Mouse (Mus musculus) hindlimb bud, embryonic 11.5 days (tissue): Measurements from ENCODE around the gene Grm4.

ENCODE experiments used
- DNase-seq: peaks from one replicate; pipeline ENCODE4 v3.0.0-alpha.2; 2012; ENCODE audit warnings: low read depth, low spot score; ENCODE audit errors: extremely low spot score

The Grm4 gene

GRCm38 (mm10) chr17:27552215-27553201 lies 31.3 kb upstream of the Grm4 start:
- DNase-seq = no peak

DNA sequence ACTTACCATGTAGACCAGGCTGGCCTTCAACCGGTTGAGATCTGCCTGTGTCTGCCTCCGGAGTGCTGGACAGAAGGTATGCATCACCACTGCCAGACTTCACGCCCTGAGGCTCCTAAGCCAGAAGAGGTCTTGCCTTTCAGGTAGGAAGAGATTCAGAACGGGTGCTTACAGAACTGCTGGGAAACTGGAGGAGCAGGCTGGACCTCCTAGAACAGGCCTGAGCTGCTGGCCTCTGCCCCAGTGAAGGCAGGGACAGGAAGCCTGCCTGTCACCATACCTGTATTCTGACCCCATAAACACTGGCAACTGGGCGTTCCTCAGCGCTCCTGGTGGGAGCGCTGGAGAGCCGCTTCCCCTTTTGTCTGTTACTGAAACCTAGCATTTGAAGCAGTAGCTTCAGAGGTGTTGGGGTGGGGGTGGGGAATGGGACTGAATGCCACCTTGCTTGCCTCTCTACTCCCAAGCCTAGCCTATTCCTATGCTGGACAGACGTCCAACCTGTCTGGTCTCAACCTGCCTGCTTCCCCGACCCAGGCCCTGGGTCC lies 30.3 kb upstream of the Grm4 start:
- no peak for DNase-seq

DNA sequence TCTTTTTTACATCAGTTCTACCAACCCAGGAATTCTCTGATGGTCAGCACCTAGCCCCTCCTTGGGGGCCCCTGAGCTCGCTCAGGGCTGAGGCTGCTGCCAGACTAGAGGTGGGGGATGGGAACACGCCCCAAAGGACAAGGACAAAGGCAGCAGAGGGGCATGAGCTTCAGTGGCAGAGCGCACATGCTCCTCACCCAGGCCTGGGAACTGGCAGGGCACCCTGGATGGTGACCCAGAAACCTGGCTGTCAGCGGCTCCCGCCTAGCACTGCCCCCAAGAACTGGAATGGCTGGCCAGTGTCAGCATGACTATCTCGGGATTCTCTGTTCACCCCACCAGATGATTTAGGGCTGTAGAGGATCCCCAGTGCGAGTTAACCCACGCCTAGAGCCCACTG lies 28.0 kb upstream of the Grm4 start:
- no peak for DNase-seq

DNA sequence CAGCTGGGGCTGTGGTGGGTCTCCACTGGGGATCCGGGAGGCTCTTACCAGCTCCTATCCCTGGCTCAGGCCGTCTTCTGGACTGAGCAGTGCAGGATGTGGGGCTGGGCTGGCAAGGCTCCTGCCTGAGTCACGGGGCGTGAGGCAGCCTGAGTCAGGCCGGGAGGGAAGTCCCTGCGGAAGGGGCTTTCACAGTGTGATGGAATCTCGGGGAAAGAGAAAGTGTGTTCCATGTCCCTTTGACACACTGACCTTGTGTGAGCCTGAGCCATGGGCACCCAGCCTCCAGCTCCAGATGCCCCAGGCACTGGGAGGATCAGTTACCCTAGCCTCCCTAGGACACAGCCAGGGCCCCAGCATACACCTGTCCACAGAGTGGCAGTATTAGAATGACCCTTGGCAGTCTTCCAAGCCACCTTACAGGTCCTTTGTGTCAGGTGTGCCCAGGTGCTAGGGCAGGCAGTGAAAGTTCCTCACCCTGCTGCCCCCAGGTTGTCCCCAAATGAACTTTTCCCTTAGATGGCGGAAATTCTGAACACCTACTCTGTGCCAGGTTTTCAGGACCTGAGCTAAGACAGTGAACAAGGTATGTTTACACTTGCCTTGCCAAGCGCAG lies 26.2 kb upstream of the Grm4 start:
- no peak for DNase-seq

DNA sequence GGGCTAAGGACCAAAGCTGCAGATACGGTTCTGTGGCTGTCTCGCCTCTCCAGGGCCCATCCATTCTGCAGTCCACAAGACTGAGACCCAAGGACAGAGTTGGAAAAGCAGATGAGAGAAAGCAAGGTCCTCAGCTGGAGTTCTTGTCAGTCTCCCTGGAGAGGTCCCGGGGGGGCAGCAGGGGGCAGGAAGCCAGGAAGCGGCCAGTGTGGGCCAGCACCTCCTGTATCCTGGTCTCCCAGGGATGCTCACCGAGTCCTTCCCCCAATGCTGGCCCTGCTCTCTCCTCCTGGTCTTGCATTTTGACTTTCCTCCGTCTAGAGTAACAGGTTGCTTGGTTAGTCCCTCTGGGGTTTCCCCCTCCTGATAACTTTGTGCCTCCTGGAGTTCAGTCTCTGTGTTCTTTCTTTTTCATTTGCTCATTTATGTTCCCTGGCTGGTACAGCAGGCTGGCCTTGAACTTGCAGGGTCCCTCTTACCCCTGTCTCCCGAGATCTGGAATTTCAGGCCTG lies 25.4 kb upstream of the Grm4 start:
- no peak for DNase-seq

GRCm38 (mm10) chr17:27545991-27546390 lies 24.8 kb upstream of the Grm4 start:
- DNase-seq = no peak

GRCm38 (mm10) chr17:27544551-27544950 lies 23.3 kb upstream of the Grm4 start:
- DNase-seq = no peak

GRCm38 (mm10) chr17:27541984-27542383 lies 20.8 kb upstream of the Grm4 start:
- no peak for DNase-seq

GRCm38 (mm10) chr17:27541261-27541660 lies 20.1 kb upstream of the Grm4 start:
- no peak for DNase-seq

DNA sequence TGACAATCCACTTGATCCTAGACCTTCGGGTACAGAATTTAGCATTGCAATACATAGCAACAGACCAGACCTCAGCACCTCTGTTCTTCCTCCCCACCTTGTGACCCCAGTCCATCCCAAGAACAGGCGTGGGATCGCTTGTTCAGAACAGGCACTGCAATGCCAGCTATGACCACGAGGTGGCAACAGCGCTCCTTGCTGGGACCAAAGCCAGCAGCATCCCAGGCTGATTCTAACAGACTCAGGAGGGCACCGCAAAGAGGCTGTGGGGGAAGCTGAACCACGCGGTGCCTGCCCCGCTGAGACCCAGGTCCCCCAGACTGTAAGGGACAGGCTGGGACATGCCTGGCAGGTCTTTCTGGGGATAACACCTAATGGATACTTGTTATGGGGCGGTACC lies 13.5 kb upstream of the Grm4 start:
- DNase-seq = peak; percentile 88

DNA sequence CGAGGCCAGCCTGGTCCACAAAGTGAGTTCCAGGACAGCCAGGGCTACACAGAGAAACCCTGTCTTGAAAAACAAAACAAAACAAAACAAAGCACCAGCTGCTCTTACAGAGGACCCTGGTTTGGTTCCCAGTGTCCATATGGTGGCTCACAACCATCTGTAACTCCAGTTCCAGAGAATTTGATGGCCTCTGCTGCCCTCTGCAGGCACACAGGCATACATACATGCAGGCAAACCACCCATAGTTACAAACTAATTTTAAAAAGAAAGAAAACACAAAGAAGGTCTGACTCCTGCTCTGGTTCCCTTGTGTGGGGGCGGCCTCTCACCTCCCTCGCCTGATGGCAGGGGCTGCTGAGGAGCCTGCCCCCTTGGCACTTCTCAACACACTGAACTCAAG lies 12.2 kb upstream of the Grm4 start:
- DNase-seq = no peak

DNA sequence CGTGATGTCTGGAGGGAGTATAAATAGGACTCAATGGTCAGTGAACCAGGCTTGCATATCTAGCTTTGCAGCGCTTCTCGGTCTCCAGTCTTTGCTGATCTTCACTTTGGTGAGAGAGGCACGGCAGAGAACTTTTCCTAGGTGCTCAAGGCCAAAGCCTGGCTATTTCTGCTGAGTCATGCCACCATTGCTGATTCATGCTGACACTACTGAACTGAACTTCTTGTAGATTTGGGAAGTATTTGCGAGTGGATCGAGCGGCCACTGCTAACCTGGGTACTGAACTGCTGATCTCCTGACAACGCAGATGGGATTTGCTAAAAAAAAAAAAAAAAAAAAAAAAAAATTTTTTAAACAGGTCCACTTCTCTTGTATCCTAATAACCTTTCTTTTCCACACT lies 10.9 kb upstream of the Grm4 start:
- no peak for DNase-seq

DNA sequence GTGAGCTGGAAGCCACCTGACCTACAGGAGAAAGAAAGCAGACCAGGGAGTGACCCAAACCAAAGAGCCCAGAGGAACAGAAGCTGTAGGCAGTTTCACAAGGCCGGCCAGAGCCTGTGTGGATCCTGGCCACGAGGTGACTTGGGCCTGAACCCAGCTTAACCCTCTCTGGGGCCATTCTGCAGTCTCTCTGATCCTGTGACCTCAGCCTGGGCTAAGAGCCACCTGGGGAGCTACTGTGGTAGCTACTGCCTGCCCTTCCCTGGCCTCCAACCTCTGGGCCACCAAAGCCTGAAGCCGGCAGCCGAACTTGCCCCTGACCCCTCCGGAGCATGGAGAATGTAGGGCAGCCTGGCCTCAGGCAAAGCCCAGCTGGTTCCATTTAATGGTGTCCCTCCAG lies 7.6 kb upstream of the Grm4 start:
- no peak for DNase-seq

DNA sequence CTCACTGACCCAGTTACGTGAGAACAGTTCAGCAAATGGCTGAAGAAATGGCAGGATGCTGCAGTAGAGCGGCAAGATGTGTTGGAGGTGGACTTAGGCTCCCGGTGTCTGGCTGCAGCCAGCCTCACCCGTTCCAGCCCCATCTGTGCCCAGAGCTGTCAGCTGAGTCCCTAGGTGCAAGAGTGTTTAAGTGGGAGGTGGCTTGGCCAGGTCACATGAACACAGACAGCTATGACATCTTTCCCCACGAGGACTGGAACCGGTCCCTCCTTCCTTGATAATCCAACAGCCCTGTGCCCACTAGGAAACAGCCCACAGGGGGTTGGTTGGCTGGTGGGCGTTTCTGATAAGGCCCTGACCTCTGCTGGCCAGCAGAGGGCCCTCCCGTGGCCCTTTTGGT lies 6.8 kb upstream of the Grm4 start:
- DNase-seq = no peak

GRCm38 (mm10) chr17:27527188-27527587 lies 6.0 kb upstream of the Grm4 start:
- no peak for DNase-seq

- no peak for DNase-seq
These were observed 1.9 kb upstream of the Grm4 start for GRCm38 (mm10) chr17:27523121-27523520.

DNA sequence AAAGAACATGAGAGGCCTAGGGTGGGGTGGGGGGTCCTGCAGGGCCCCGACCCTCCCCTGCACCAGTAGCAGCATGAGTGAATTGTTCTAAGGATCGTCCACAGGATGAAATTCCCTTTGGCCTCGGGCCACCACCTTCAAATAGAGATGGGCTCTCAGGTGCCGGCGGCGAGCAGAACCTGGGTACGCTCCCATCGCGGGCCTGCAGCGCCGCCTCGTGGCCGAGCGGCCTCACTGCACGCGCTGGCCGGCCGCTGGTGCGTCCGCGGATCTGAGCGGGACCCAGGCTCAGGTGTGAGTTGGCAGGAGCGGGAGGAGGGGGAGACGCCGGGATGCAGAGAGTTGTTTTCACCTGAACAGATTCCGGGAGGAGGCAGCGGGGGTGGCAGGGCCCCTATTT lies 646 bp downstream of the Grm4 start:
- no peak for DNase-seq

DNA sequence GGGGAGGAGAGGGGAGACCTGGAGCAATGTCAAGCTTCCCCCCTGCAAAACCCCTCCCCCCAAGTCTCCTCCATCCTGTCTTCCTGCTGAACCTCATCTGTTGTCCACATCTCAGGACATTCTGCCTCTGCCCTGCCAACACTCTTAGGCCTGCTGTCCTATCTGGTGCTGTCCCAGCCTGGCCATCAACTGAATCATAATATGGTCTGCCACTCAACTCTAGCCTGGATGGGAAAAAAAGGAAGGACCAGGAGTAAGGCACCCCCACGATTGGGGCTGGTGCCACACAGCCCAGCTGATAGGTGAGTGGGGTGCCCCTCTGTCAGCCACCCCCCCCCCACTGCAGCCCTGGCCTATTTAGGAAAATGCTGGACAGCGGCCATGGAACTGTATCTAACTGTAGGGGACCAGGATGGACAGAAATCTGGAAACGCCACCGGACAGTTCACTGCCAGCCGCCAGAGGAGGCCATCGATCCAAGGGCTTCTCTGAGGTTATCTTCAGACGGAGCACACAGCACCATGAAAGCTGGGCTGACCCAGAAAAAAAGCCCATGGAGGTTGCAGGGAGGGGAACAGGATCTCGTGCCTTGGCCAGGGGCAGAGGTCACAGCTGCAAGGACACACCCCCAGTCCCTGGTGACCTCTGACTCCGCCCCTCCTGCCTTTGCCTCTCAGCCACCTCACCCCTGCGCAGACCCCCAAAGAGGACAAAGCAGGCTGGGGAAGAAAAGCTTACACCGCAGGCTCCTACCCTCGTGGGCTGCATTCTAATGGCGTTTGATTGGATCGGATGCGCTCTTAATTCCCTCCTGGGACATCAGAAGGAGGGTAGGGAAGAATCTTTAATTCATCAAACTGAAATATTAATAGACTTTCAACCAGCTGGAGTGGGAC lies 2.3 kb downstream of the Grm4 start:
- no peak for DNase-seq

- no peak for DNase-seq
These were observed 2.9 kb downstream of the Grm4 start for GRCm38 (mm10) chr17:27518296-27518695.

- no peak for DNase-seq
These were observed 7.1 kb downstream of the Grm4 start for GRCm38 (mm10) chr17:27513916-27514762.
